Mouse (Mus musculus): Measurements from ENCODE around the gene Samt3.

Samt3 gene

DNA sequence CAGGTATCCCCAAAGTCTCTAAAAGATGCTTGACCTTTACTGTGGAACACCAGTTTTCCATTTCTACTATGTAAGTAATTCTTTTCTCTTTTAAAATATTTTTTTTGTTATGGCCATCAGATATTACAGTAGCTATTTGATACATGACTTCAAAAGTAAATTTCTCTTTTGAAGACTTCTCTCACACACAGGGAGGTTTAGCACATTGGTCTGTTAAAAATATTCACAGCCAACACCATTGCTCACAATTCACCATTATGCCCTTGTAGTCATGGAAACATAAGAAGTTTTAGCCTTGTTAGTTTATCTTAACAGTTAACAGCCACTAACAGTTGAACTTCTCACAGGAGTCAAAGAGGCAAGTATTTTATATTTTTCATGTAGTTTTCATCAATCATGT, at the start of gene Samt3:
TSS of gene Samt3 (plus strand) at position 301 of the 400 bp plus-strand sequence.
- DNase-seq (ENCODE audit: low read depth), result no peak

DNA sequence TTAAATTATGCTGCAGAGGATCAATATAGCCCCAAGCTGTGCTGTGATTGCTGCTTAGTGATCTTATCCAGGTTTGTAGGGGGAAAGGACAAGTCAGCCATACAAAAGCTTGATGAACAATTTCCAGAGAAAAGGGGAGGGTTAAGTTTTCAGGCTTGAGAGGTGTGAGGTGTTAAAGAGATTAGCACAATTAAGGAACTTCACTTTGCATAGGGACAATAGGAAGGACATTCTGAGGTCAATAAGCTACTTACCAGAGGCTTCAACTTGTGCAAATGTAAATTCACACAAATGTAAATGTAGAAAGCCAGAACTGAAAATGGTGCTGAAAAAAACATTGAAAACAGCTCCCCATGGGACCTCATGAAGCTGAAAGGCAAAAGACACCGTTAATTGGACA, 27.4 kb upstream of the Samt3 start:
- no peak for DNase-seq (ENCODE audit: low read depth)

DNA sequence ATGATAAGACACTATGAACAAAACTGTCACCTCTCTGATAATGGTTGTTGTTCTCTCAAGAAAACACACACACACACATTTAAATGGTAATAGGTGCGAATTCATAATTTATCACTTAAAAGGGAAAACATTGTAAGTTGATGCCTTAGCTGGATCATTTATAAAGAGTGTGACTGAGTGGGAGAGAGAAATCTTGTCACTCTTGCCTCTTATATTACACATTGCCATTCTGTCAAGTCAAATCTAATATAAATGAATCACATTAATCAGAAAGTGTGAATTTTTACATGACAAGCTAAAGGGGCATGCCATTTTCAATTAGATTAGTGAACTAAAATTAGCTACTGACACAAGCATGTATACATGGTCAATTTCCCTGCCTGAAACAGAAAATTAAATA, 44.7 kb downstream of the Samt3 start:
- DNase-seq (ENCODE audit: low read depth), result no peak
